Mouse (Mus musculus) cortical plate, adult 2 months (tissue): ENCODE measurements around the gene Slfn14.

Experiments used
- CTCF ChIP-seq: fragments of 200-500 bp; IDR thresholded peaks from 2 replicates; pipeline ENCODE4 v1.5.1; 2011; ENCODE audit warnings: mild to moderate bottlenecking, control low read depth, low read length; ENCODE audit not compliant: insufficient read depth; ENCODE audit errors: extremely low read depth
- POLR2A ChIP-seq: fragments of 200-500 bp; IDR thresholded peaks from 2 replicates; pipeline ENCODE4 v1.6.1; 2011; ENCODE audit warnings: mild to moderate bottlenecking, low read length, control low read depth; ENCODE audit not compliant: insufficient read depth; ENCODE audit errors: extremely low read depth

DNA sequence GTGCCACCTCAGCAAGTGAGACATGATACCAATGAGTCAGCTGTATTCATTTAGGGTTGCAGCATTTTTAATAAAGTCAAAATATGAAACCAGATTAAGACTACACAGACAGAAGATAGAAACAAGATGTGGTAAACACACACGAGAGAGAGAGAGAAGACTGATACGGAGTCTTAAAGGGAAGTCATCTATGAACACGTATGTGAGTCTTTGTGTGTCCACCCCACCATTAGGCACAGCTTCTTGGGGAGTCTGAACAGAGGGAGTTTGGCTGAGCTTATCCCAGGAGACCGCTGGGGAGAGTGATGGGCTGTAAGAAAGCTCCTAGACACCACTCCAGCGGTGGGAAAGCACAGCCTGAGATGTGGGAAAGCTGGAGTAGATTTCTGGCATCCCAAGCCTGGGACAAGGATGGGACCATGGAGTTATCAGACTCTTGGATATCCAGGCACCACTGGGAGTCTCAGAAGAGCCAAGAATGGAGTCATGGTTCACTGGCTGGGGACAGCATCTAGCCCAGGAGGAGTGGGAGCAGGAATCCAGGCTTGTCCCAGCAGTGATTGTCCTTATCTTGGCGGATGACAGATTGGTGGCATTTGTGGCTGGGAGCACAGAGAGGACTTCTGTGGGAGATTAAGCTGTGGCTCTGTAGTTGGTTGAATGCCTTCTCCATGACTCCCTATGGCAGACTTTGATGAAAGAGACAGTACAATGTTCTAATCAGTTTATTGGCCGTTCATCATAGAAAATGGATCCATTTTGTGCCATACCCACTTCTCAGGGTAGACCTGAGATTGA lies 58.4 kb downstream of the Slfn14 start:
- TF ChIP-seq CTCF (no peak), POLR2A (no peak)
